Mouse (Mus musculus): ENCODE data around the gene Clstn3. TPM values are rescaled to one million over a fixed set of nuclear protein-coding genes. Genes with fewer than 3 reads are reported as not detected.
"Not testable (repeated sequence)": the region's sequence is repeated elsewhere in the genome, so short reads cannot be mapped to it uniquely, and the experiment has no call there.

The Clstn3 gene
- 1 to 10 TPM in 1 of 2 experiments, under 1 TPM in 1; 0.34 to 1.1 TPM for total RNA-seq (2021)
- long read RNA-seq, experiment 1, result 0 reads
- long read RNA-seq, experiment 2, result 0 reads

GRCm38 (mm10) chr6:124464305-124465271 lies at the start of gene Clstn3:
Gene Clstn3, minus strand, starts transcription at chr6:124464794.
- DNase-seq (ENCODE audit: low spot score), result peak; percentile 55

- peak; percentile 69 for DNase-seq (ENCODE audit: low spot score)
These were observed 47.8 kb upstream of the Clstn3 start, which contains the start of gene C1ra for GRCm38 (mm10) chr6:124512355-124512836. Gene C1ra, plus strand, starts transcription at chr6:124512405.

- DNase-seq (ENCODE audit: low spot score), result no peak
These were observed 47.3 kb upstream of the Clstn3 start for GRCm38 (mm10) chr6:124511936-124512335.

- DNase-seq (ENCODE audit: low spot score), result not testable (repeated sequence)
These were observed 44.6 kb upstream of the Clstn3 start for GRCm38 (mm10) chr6:124509192-124509591.

GRCm38 (mm10) chr6:124508292-124508691 lies 43.7 kb upstream of the Clstn3 start:
- DNase-seq (ENCODE audit: low spot score), result no peak

GRCm38 (mm10) chr6:124506991-124507390 lies 42.4 kb upstream of the Clstn3 start:
- no peak for DNase-seq (ENCODE audit: low spot score)

GRCm38 (mm10) chr6:124505028-124505427 lies 40.4 kb upstream of the Clstn3 start:
- DNase-seq (ENCODE audit: low spot score), result no peak

GRCm38 (mm10) chr6:124502021-124502420 lies 37.4 kb upstream of the Clstn3 start:
- DNase-seq (ENCODE audit: low spot score), result no peak

- DNase-seq (ENCODE audit: low spot score), result peak; percentile 47
These were observed 36.9 kb upstream of the Clstn3 start for GRCm38 (mm10) chr6:124501473-124501872.

- DNase-seq (ENCODE audit: low spot score), result no peak
These were observed 35.4 kb upstream of the Clstn3 start for GRCm38 (mm10) chr6:124499914-124500566.

GRCm38 (mm10) chr6:124496054-124496453 lies 31.5 kb upstream of the Clstn3 start:
- no peak for DNase-seq (ENCODE audit: low spot score)

GRCm38 (mm10) chr6:124493886-124494285 lies 29.3 kb upstream of the Clstn3 start:
- no peak for DNase-seq (ENCODE audit: low spot score)

GRCm38 (mm10) chr6:124492842-124493561 lies 28.4 kb upstream of the Clstn3 start, which contains the start of gene C1rl:
Gene C1rl, plus strand, starts transcription at chr6:124493113.
- peak; percentile 88 for DNase-seq (ENCODE audit: low spot score)

GRCm38 (mm10) chr6:124491427-124491826 lies 26.8 kb upstream of the Clstn3 start:
- DNase-seq (ENCODE audit: low spot score), result no peak

GRCm38 (mm10) chr6:124488952-124489351 lies 24.4 kb upstream of the Clstn3 start:
- no peak for DNase-seq (ENCODE audit: low spot score)

- no peak for DNase-seq (ENCODE audit: low spot score)
These were observed 22.9 kb upstream of the Clstn3 start for GRCm38 (mm10) chr6:124487509-124487908.

GRCm38 (mm10) chr6:124485414-124486144 lies 21.0 kb upstream of the Clstn3 start:
- DNase-seq (ENCODE audit: low spot score), result no peak

- DNase-seq (ENCODE audit: low spot score), result no peak
These were observed 20.3 kb upstream of the Clstn3 start for GRCm38 (mm10) chr6:124484851-124485250.

- not testable (repeated sequence) for DNase-seq (ENCODE audit: low spot score)
These were observed 19.2 kb upstream of the Clstn3 start for GRCm38 (mm10) chr6:124483831-124484230.

- DNase-seq (ENCODE audit: low spot score), result peak; percentile 44
These were observed 17.0 kb upstream of the Clstn3 start for GRCm38 (mm10) chr6:124481571-124481970.

GRCm38 (mm10) chr6:124480295-124480694 lies 15.7 kb upstream of the Clstn3 start:
- DNase-seq (ENCODE audit: low spot score), result peak; percentile 34
